Mouse (Mus musculus) limb, embryonic 12.5 days (tissue): ENCODE data around the gene Rsad2. TPM values are rescaled to one million over a fixed set of nuclear protein-coding genes. Genes with fewer than 3 reads are reported as not detected.

ENCODE experiments used
- ATAC-seq: fragments of 200-750 bp; cut with Nextera tagmentation; 2 replicates; pipeline ENCODE4 v1.8.0; 2017; ENCODE audit warnings: low read depth, moderate TSS enrichment; ENCODE audit not compliant: insufficient number of reproducible peaks, insufficient read depth, low FRiP score, low TSS enrichment
- H3K27ac ChIP-seq: fragments of 300-500 bp; sonication (generic); 2 replicates; pipeline ENCODE4 v1.5.1; 2016; ENCODE audit warnings: mild to moderate bottlenecking, moderate library complexity
- H3K27me3 ChIP-seq: fragments of 300-500 bp; sonication (generic); 2 replicates; pipeline ENCODE4 v1.6.1; 2016; ENCODE audit warnings: mild to moderate bottlenecking, moderate library complexity
- H3K36me3 ChIP-seq: fragments of 300-500 bp; sonication (generic); 2 replicates; pipeline ENCODE4 v1.6.1; 2016; ENCODE audit warnings: mild to moderate bottlenecking, moderate library complexity
- H3K4me1 ChIP-seq: fragments of 300-500 bp; sonication (generic); replicated peaks from 2 replicates; pipeline ENCODE4 v1.6.1; 2016
- H3K4me2 ChIP-seq: fragments of 300-500 bp; sonication (generic); 2 replicates; pipeline ENCODE4 v1.6.1; 2016; ENCODE audit warnings: mild to moderate bottlenecking, moderate library complexity
- H3K4me3 ChIP-seq: fragments of 300-500 bp; sonication (generic); replicated peaks from 2 replicates; pipeline ENCODE4 v1.5.1; 2016; ENCODE audit warnings: mild to moderate bottlenecking
- H3K9ac ChIP-seq: fragments of 300-500 bp; sonication (generic); replicated peaks from 2 replicates; pipeline ENCODE4 v1.6.1; 2016; ENCODE audit warnings: mild to moderate bottlenecking, moderate library complexity
- H3K9me3 ChIP-seq: fragments of 300-500 bp; sonication (generic); 2 replicates; pipeline ENCODE4 v1.6.1; 2016; ENCODE audit warnings: mild to moderate bottlenecking, moderate library complexity
- WGBS: fragments of 180-500 bp; shearing (Covaris S2); methylation state at CpG from one replicate; pipeline ENCODE4 v1.1.7; 2016; 5-methylcytosine and 5-hydroxymethylcytosine counted together
- polyA plus RNA-seq: library from polyadenylated mRNA; unstranded; fragments of >200 nt; fragmentation: Nextera tagmentation; extraction: Ambion mirVana; gene quantifications from 2 replicates; pipeline ENCODE4 v1.2.1, GENCODE M21; 2016

The Rsad2 gene
- polyA plus RNA-seq, 1 experiment from 2014 or later: 0.70 TPM

DNA sequence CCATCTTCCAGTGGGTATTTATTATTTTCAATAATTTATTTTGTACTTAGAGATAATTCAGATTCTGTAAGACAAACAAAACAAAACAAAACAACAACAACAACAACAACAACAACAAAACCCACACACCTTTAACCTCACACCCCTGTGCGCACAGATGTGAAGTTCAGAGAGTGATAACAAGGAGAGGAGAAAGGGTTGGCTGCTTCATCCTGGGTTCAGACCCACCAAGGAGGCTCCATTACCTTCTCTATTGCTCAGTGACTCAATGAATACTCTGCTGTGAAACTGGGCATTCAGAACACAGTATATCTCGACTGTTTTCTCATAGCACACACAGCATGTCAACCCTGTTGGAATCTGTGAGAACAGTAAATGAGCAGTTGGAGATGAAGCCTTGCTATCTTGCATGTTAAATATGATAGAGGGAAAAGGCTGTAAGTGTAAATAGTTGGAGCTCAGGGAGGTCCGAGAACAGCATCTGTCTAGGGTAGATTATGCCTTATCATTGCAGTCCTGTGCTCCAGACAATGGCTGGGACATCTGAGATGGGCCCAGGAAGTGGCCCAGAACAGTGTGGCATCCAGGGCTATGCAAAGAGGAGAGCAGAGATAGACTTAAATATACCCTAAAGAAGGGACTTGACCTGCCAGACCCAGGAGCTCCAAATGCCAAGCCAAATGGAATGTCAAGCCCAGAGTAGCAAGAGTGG lies 16.7 kb upstream of the Rsad2 start:
- Histone ChIP-seq H3K27me3 (0 out of 2 replicates have a peak, but pooled peaks cover 3% of the 10 kb centered on the region), H3K27ac (no peak overlapping the region), H3K9ac (no peak overlapping the region), H3K4me3 (no peak overlapping the region), H3K36me3 (no peaks in the 10 kb centered on the region), H3K9me3 (no peaks in the 10 kb centered on the region), H3K4me2 (no peak overlapping the region), H3K4me1 (peaks cover 8% of the 10 kb centered on the region)
- WGBS: 82% methylated on average over 3 of the region's 3 CpGs
- ATAC-seq: no peak

- Histone ChIP-seq H3K4me3 (no peak overlapping the region), H3K27ac (no peak overlapping the region), H3K4me2 (peak overlapping the region; percentile 25; the same call in 1 of the 2 replicates), H3K9ac (no peak overlapping the region), H3K27me3 (0 out of 2 replicates have a peak, but pooled peaks cover 3% of the 10 kb centered on the region), H3K36me3 (no peaks in the 10 kb centered on the region), H3K9me3 (no peaks in the 10 kb centered on the region), H3K4me1 (peaks cover 8% of the 10 kb centered on the region)
- WGBS: 73% methylated on average over 3 of the region's 3 CpGs
- no peak for ATAC-seq
Measured at GRCm38 (mm10) chr12:26471376-26471775, 15.1 kb upstream of the Rsad2 start.

GRCm38 (mm10) chr12:26470042-26470409 lies 13.8 kb upstream of the Rsad2 start:
- Histone ChIP-seq H3K4me1 (peaks cover 8% of the 10 kb centered on the region), H3K9me3 (no peaks in the 10 kb centered on the region), H3K4me3 (peak overlapping the region; percentile 71), H3K9ac (peak overlapping the region; percentile 80), H3K4me2 (peak overlapping the region; percentile 98), H3K36me3 (no peaks in the 10 kb centered on the region), H3K27ac (peak overlapping the region; percentile 83), H3K27me3 (0 out of 2 replicates have a peak, but pooled peaks cover 3% of the 10 kb centered on the region)
- peak; percentile 35; the same call in 1 of the 2 replicates for ATAC-seq
- WGBS: 32% methylated on average over 6 of the region's 6 CpGs

GRCm38 (mm10) chr12:26469098-26470041 lies 13.1 kb upstream of the Rsad2 start, which contains the start of gene Cmpk2:
TSS of gene Cmpk2 (plus strand) at chr12:26469204.
- Histone ChIP-seq H3K9ac (peak within 1 kb of the TSS; percentile 80), H3K4me3 (peak within 1 kb of the TSS; percentile 71), H3K27me3 (0 out of 2 replicates have a peak, but pooled peaks cover 3% of the 10 kb centered on the region), H3K4me2 (peak within 1 kb of the TSS; percentile 98), H3K27ac (peak within 1 kb of the TSS; percentile 83), H3K36me3 (no peaks in the 10 kb centered on the region), H3K4me1 (peaks cover 8% of the 10 kb centered on the region), H3K9me3 (no peaks in the 10 kb centered on the region)
- WGBS: under 1% methylated on average over 69 of the region's 69 CpGs
- ATAC-seq: peak; percentile 74

GRCm38 (mm10) chr12:26465600-26465999 lies 9.3 kb upstream of the Rsad2 start:
- no peaks in the 10 kb centered on the region for H3K36me3 ChIP-seq
- H3K4me3 ChIP-seq: no peak overlapping the region
- H3K4me1 ChIP-seq: peaks cover 8% of the 10 kb centered on the region
- WGBS: 71% methylated on average over 5 of the region's 5 CpGs
- 0 out of 2 replicates have a peak, but pooled peaks cover 3% of the 10 kb centered on the region for H3K27me3 ChIP-seq
- no peak for ATAC-seq
- no peaks in the 10 kb centered on the region for H3K9me3 ChIP-seq
- no peak overlapping the region for H3K9ac ChIP-seq
- H3K27ac ChIP-seq: no peak overlapping the region
- no peak overlapping the region for H3K4me2 ChIP-seq

DNA sequence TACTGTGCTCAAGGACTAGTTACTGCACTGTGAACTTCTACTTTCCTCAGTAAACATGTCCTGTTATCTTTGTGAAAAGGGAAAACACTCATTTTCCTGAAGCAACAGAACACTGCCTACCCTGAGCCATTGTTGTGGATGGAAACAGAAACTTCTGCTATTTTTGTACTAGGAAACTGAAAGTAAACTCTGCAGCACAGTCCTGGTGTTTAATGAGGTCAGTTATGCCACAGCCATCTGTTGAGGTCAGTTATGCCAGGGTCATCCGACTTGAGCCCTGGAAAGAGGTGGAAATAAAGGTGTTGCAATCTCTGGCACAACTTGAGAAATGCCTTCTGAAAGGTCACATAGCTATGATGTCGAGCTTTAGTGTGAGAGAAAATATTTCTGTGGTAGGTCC lies 3.8 kb upstream of the Rsad2 start:
- WGBS: 54% methylated on average over 2 of the region's 2 CpGs
- ATAC-seq: no peak

DNA sequence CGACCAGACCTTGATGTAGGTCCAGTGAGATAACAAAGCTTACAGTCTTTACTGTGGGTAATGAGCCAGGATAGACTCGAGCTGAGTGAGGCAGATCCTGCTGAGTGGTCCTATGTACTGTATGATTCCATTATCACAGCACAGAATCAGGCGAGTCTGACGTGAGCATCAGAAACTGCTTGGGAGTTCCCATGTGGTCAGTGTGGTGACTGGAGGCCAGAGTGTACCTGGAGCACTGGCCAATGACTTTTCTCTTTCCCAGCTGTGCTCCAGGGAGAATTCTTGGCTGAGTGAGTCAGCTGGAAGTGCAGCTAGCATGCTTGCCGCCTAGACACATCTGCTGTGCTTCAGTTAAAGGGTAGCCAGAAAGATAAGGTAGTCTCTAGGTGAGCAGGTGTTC lies 1.6 kb downstream of the Rsad2 start:
- H3K9ac ChIP-seq: no peak overlapping the region
- 56% methylated on average over 5 of the region's 5 CpGs for WGBS
- H3K27me3 ChIP-seq: no peaks in the 10 kb centered on the region
- H3K4me1 ChIP-seq: peaks cover 21% of the 10 kb centered on the region
- no peak overlapping the region for H3K4me2 ChIP-seq
- H3K4me3 ChIP-seq: no peak overlapping the region
- H3K9me3 ChIP-seq: no peaks in the 10 kb centered on the region
- ATAC-seq: no peak
- no peaks in the 10 kb centered on the region for H3K36me3 ChIP-seq
- H3K27ac ChIP-seq: no peak overlapping the region

More for the DNA sequence above, 3.8 kb upstream of the Rsad2 start:
- no peaks in the 10 kb centered on the region for H3K9me3 ChIP-seq
- peaks cover 15% of the 10 kb centered on the region for H3K4me1 ChIP-seq
- H3K36me3 ChIP-seq: no peaks in the 10 kb centered on the region
- no peaks in the 10 kb centered on the region for H3K27me3 ChIP-seq
- no peak overlapping the region for H3K27ac ChIP-seq
- no peak overlapping the region for H3K9ac ChIP-seq
- H3K4me3 ChIP-seq: no peak overlapping the region
- H3K4me2 ChIP-seq: no peak overlapping the region

GRCm38 (mm10) chr12:26452951-26453350 lies 3.3 kb downstream of the Rsad2 start:
- H3K9ac ChIP-seq: no peak overlapping the region
- peaks cover 21% of the 10 kb centered on the region for H3K4me1 ChIP-seq
- H3K27ac ChIP-seq: no peak overlapping the region
- H3K36me3 ChIP-seq: no peaks in the 10 kb centered on the region
- 74% methylated on average over 4 of the region's 4 CpGs for WGBS
- H3K27me3 ChIP-seq: no peaks in the 10 kb centered on the region
- no peaks in the 10 kb centered on the region for H3K9me3 ChIP-seq
- no peak for ATAC-seq
- H3K4me2 ChIP-seq: no peak overlapping the region
- H3K4me3 ChIP-seq: no peak overlapping the region

- Histone ChIP-seq H3K9ac (no peak overlapping the region), H3K9me3 (no peaks in the 10 kb centered on the region), H3K27me3 (no peaks in the 10 kb centered on the region), H3K36me3 (no peaks in the 10 kb centered on the region), H3K4me1 (peaks cover 16% of the 10 kb centered on the region), H3K4me2 (no peak overlapping the region), H3K27ac (no peak overlapping the region), H3K4me3 (no peak overlapping the region)
- 27% methylated on average over 1 of the region's 1 CpGs for WGBS
- ATAC-seq: no peak
Measured at GRCm38 (mm10) chr12:26451150-26451549, 5.1 kb downstream of the Rsad2 start.

DNA sequence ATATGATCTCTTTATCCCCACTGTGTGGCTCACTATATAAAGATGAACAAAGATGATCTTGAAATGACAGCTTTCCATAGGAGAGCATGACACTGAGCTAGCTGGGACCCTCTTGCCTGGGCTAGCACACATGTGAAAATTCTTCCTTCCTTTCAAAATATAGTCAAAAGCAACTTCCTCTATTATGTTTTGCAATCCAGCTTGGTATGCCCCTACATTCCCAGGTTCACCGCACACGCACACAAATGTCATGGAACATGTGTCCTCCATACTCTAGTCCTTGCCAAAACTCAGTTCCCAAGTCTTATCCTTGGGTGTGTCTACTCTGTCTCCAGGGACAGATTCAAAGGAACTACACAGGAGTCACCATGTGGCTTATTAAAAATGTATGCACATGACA lies 6.8 kb downstream of the Rsad2 start:
- H3K36me3 ChIP-seq: no peaks in the 10 kb centered on the region
- no peak overlapping the region for H3K4me2 ChIP-seq
- H3K4me1 ChIP-seq: peaks cover under 1% of the 10 kb centered on the region; the same call in 1 of the 2 replicates
- H3K9me3 ChIP-seq: no peaks in the 10 kb centered on the region
- H3K27me3 ChIP-seq: no peaks in the 10 kb centered on the region
- 100% methylated on average over 2 of the region's 2 CpGs for WGBS
- no peak for ATAC-seq
- H3K27ac ChIP-seq: no peak overlapping the region
- no peak overlapping the region for H3K9ac ChIP-seq
- H3K4me3 ChIP-seq: no peak overlapping the region

- Histone ChIP-seq H3K4me1 (no peaks in the 10 kb centered on the region), H3K9me3 (no peaks in the 10 kb centered on the region), H3K4me3 (no peak overlapping the region), H3K9ac (no peak overlapping the region), H3K27ac (no peak overlapping the region), H3K27me3 (no peaks in the 10 kb centered on the region), H3K4me2 (no peak overlapping the region), H3K36me3 (no peaks in the 10 kb centered on the region)
- ATAC-seq: no peak
- WGBS: 83% methylated on average over 4 of the region's 4 CpGs
Measured at GRCm38 (mm10) chr12:26446377-26447045, 9.7 kb downstream of the Rsad2 start.
